Mouse (Mus musculus): ENCODE measurements around the gene Bpi.

- TF ChIP-seq CTCF (conservative IDR thresholded peaks at IDR 0.05; ENCODE audit: insufficient read depth, insufficient read length, low read depth, low read length) (no peak), POLR2A (IDR thresholded peaks at IDR 0.05; ENCODE audit: low read depth, low read length) (no peak)
Measured at GRCm38 (mm10) chr2:158295700-158296099, 37.8 kb downstream of the Bpi start.

Data from kidney, adult 2 months (tissue).